Mouse (Mus musculus) midbrain, embryonic 15.5 days (tissue): ENCODE measurements around the gene Fermt2. TPM values are rescaled to one million over a fixed set of nuclear protein-coding genes. Genes with fewer than 3 reads are reported as not detected.
A peak's percentile ranks its signal among the peaks of the same experiment; 100 is the strongest.

Experiments used
- ATAC-seq: fragments of 200-750 bp; cut with Nextera tagmentation; replicated peaks from 2 replicates; pipeline ENCODE4 v1.8.0; 2017; ENCODE audit warnings: moderate TSS enrichment
- H3K27ac ChIP-seq: fragments of 300-500 bp; sonication (generic); 2 replicates; pipeline ENCODE4 v1.5.1; 2015; ENCODE audit warnings: mild to moderate bottlenecking, inconsistent platforms
- H3K27me3 ChIP-seq: fragments of 300-500 bp; sonication (generic); replicated peaks from 2 replicates; pipeline ENCODE4 v1.6.1; 2015; ENCODE audit warnings: inconsistent platforms
- H3K36me3 ChIP-seq: fragments of 300-500 bp; sonication (generic); replicated peaks from 2 replicates; pipeline ENCODE4 v1.6.1; 2015; ENCODE audit warnings: inconsistent platforms
- H3K4me1 ChIP-seq: fragments of 300-500 bp; sonication (generic); 2 replicates; pipeline ENCODE4 v1.6.1; 2015; ENCODE audit warnings: inconsistent platforms
- H3K4me2 ChIP-seq: fragments of 300-500 bp; sonication (generic); 2 replicates; pipeline ENCODE4 v1.6.1; 2015; ENCODE audit warnings: inconsistent platforms, mild to moderate bottlenecking, moderate library complexity
- H3K4me3 ChIP-seq: fragments of 300-500 bp; sonication (generic); 2 replicates; pipeline ENCODE4 v1.5.1; 2015; ENCODE audit warnings: mild to moderate bottlenecking, inconsistent platforms
- H3K9ac ChIP-seq: fragments of 300-500 bp; sonication (generic); 2 replicates; pipeline ENCODE4 v1.6.1; 2015; ENCODE audit warnings: mild to moderate bottlenecking, inconsistent platforms
- H3K9me3 ChIP-seq: fragments of 300-500 bp; sonication (generic); 2 replicates; pipeline ENCODE4 v1.6.1; 2016; ENCODE audit warnings: inconsistent platforms
- WGBS: fragments of 180-500 bp; shearing (Covaris S2); methylation state at CpG from one replicate; pipeline ENCODE4 v1.1.7; 2015; ENCODE audit warnings: mixed read lengths; 5-methylcytosine and 5-hydroxymethylcytosine counted together
- polyA plus RNA-seq: library from polyadenylated mRNA; unstranded; fragments of >200 nt; fragmentation: Nextera tagmentation; extraction: Ambion mirVana; gene quantifications from 2 replicates; pipeline ENCODE4 v1.2.1, GENCODE M21; 2015

The Fermt2 gene
- polyA plus RNA-seq, 1 experiment from 2014 or later, result 55.3 TPM

DNA sequence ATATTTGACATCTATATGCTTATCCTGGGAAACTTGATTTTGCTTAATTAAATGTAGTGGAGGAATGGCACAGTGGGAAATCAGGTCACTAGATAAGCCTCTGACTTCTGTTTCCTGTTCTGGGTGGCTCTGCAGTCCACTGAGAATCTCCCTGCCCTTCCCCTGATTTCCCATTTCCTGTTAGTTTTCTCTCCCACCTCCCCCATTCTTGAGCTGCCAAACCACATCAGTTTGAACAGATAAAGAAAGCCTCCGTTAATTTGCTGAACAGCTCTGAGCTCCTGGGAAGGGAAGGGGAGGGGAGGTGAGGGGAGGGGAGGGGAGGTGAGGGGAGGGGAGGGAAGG is 73.4 kb downstream of the Fermt2 start:
- H3K36me3 ChIP-seq, result peaks cover 8% of the 10 kb centered on the region; the same call in 1 of the 2 replicates
- H3K4me1 ChIP-seq, result peaks cover 17% of the 10 kb centered on the region
- 0% methylated on average over 1 of the region's 1 CpGs for WGBS
- H3K27me3 ChIP-seq, result no peaks in the 10 kb centered on the region
- H3K9me3 ChIP-seq, result no peaks in the 10 kb centered on the region
- peak overlapping the region; percentile 52; the same call in 1 of the 2 replicates for H3K27ac ChIP-seq
- no peak overlapping the region for H3K4me2 ChIP-seq
- H3K4me3 ChIP-seq, result no peak overlapping the region
- H3K9ac ChIP-seq, result no peak overlapping the region
- ATAC-seq, result peak; percentile 28; the same call in 1 of the 2 replicates

DNA sequence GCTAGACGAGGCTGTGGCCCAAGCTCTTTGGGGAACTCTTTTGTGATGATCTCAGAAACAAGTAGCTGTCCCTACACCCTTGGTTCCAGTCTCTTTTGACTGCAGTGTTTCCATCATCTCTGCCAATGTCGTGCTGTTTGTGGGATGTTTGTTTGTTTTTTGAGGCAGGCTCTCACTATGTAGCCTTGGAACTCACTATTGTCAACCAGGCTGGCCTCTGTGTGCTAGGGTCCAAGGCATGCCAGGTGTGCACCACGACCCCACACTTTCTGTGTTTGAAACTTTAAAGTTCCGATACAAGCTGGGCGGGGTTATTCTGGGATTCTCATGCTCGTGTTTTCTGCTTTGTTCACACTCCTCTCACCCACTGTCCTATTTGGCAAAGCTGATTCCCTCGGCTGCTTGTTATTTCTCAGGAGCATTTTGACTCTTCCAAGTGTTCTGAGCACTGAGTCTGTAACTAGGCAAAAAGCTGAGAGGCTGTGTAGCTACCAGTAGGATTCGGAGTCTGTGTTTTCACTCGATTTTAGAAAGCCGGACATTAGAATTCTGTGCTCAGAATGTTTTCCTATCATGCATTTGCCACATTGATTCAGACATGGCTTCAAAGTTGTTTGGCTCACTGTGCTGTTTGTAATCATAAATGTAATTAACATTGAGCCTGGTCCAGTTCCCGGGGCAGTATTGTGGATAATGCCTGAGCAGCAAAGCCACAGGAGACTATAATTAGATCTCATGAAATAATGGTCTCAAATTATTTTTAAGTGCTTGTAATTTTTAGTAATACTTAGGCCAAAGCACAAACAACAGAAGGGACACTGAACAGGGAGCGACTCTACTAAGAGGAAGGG is 74.0 kb downstream of the Fermt2 start:
- H3K9me3 ChIP-seq, result no peaks in the 10 kb centered on the region
- H3K9ac ChIP-seq, result no peak overlapping the region
- peak overlapping the region; percentile 52; the same call in 1 of the 2 replicates for H3K27ac ChIP-seq
- H3K36me3 ChIP-seq, result peaks cover 4% of the 10 kb centered on the region; the same call in 1 of the 2 replicates
- H3K4me2 ChIP-seq, result no peak overlapping the region
- H3K4me1 ChIP-seq, result peaks cover 17% of the 10 kb centered on the region
- WGBS, result 66% methylated on average over 12 of the region's 12 CpGs
- H3K27me3 ChIP-seq, result no peaks in the 10 kb centered on the region
- no peak overlapping the region for H3K4me3 ChIP-seq
- peak; percentile 4; the same call in 1 of the 2 replicates for ATAC-seq

DNA sequence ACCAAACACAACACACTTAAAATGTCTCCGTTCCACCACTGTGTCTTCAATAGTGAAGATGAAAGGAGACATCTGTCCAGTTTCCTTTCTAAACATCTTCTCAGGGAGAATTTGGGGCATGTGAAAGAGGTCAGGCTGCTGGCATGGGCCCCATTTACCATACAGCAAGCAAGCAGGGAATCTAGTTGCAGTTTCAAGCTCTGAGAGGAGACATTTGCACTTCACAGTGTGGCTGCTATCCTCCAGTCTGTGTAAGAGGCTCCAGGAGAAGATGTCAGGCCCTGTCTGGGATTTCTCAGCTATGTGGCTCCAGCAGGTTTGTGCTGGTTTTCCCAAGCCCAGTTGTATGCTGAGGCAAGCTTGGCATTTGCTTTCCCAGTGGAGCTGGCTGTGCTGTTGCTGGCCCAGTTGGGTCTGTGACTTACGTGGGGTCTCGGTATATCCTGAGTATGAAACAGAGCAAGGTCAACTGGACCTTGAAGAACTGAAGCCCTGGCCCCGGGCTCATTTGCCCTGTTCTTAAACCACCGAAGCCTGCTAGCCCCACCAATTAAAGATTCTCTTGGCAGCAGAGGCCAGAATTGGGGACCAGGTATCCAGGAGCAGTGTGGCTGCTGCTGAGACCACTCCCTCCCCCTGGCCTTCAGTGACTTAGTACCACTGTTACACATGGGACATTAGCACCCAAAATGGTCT is 76.2 kb downstream of the Fermt2 start:
- no peak for ATAC-seq
- no peak overlapping the region for H3K9ac ChIP-seq
- H3K9me3 ChIP-seq, result no peaks in the 10 kb centered on the region
- WGBS, result 77% methylated on average over 5 of the region's 5 CpGs
- H3K36me3 ChIP-seq, result no peaks in the 10 kb centered on the region
- H3K4me1 ChIP-seq, result peaks cover 17% of the 10 kb centered on the region
- no peak overlapping the region for H3K27ac ChIP-seq
- H3K4me2 ChIP-seq, result no peak overlapping the region
- no peaks in the 10 kb centered on the region for H3K27me3 ChIP-seq
- no peak overlapping the region for H3K4me3 ChIP-seq

DNA sequence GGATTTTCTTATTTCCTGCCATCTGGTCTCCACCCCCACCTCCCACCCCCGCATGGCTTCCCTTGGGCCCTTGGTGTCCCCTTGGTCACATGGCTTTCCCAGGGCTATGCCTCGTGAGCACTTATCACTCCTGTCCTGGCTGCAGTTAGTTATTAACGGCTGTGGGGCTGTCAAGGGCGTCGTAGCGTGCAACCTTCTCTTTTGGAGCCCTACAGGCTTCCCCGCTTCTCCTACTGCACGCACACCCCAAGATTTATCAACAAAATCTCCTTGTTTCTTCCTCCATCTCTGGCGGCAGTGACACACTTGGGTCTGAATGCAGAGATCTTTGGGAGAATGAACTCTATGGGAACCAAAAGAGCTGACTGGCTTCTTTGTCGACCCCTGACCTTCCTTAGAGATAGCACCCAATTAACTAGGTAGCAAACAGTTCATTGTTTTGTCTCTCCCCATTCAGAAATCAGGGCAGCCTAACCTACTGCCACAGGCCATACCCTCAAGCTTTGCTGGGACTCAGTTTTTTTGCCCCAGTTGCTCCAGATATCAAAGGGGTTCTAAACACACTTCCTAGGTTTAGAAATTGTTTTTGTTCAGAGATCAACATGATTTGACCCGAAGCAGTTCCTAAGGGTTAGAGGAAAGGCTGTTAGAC is 76.9 kb downstream of the Fermt2 start:
- Histone ChIP-seq H3K36me3 (no peaks in the 10 kb centered on the region), H3K4me1 (peaks cover 17% of the 10 kb centered on the region), H3K27me3 (no peaks in the 10 kb centered on the region), H3K9ac (no peak overlapping the region), H3K4me2 (no peak overlapping the region), H3K4me3 (no peak overlapping the region), H3K27ac (peak overlapping the region; percentile 48; the same call in 1 of the 2 replicates), H3K9me3 (no peaks in the 10 kb centered on the region)
- 44% methylated on average over 11 of the region's 11 CpGs for WGBS
- ATAC-seq, result no peak

DNA sequence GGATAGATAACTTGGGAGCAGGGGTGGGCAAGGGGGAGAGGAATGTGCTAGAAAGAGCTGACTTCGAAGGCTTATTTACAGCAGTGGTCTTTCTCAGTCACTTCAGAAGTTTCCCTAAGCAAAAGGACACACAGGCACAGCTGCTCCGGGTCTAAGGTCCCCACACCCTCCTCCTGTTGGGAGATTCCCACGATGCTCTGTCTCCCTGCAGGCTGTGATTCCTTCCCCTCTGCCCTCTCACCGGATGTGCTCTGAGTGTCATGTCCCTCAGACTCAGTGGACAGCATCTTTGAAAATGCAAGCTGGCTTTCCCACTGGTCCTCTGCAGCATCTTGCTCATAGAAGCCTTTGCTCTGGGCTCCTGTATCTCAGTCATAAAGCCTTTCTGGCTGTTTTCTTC is 77.8 kb downstream of the Fermt2 start:
- no peak for ATAC-seq
- H3K9me3 ChIP-seq, result no peaks in the 10 kb centered on the region
- H3K27me3 ChIP-seq, result no peaks in the 10 kb centered on the region
- peaks cover 17% of the 10 kb centered on the region for H3K4me1 ChIP-seq
- H3K36me3 ChIP-seq, result no peaks in the 10 kb centered on the region
- 54% methylated on average over 4 of the region's 4 CpGs for WGBS
- no peak overlapping the region for H3K4me3 ChIP-seq
- H3K27ac ChIP-seq, result no peak overlapping the region
- H3K9ac ChIP-seq, result no peak overlapping the region
- no peak overlapping the region for H3K4me2 ChIP-seq

DNA sequence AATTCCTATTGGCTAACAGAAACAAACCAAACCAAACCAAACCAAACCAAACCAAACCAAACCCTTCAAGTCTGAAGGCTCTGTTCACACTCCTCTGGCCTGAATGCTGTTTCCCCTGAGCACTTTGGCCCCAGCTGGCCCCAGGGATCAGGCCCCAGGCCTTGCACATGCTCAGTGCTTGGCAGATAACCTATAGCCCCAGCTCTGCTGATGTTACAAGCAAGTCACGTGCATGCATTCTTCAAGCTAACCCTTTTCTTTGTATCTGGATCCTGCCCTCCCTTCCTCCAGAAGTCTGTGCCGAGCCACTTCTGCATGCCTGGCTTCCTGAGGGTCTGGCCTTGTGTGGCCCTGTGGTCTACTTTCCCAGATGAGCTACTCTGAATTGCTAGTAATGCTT is 78.8 kb downstream of the Fermt2 start:
- H3K4me3 ChIP-seq, result no peak overlapping the region
- H3K9me3 ChIP-seq, result no peaks in the 10 kb centered on the region
- H3K36me3 ChIP-seq, result no peaks in the 10 kb centered on the region
- 26% methylated on average over 2 of the region's 2 CpGs for WGBS
- no peak overlapping the region for H3K27ac ChIP-seq
- no peak for ATAC-seq
- H3K27me3 ChIP-seq, result no peaks in the 10 kb centered on the region
- no peak overlapping the region for H3K4me2 ChIP-seq
- no peak overlapping the region for H3K9ac ChIP-seq
- H3K4me1 ChIP-seq, result peaks cover 9% of the 10 kb centered on the region

DNA sequence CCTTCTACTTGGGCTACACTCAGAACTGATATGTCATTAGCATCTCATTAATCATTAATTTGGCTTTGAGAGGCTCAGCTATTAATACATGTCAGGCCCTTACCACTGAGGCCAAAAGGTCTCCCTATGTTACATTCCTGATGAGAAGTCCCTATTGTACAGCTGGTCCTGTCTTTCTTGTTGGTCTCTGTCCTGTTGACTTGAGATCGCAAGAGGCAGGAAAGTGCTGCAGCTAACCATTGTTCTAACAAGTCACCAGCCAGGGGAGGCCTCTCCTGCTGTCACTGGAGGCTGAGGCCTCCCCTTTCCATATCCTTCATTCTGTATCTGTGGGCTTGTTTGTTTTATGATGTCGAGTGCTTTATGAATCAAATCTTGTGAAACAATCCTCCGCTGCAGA is 83.1 kb downstream of the Fermt2 start:
- H3K4me2 ChIP-seq, result no peak overlapping the region
- no peaks in the 10 kb centered on the region for H3K4me1 ChIP-seq
- no peaks in the 10 kb centered on the region for H3K27me3 ChIP-seq
- H3K4me3 ChIP-seq, result no peak overlapping the region
- WGBS, result 69% methylated on average over 3 of the region's 3 CpGs
- no peaks in the 10 kb centered on the region for H3K9me3 ChIP-seq
- no peak overlapping the region for H3K27ac ChIP-seq
- no peak for ATAC-seq
- H3K9ac ChIP-seq, result no peak overlapping the region
- H3K36me3 ChIP-seq, result no peaks in the 10 kb centered on the region

DNA sequence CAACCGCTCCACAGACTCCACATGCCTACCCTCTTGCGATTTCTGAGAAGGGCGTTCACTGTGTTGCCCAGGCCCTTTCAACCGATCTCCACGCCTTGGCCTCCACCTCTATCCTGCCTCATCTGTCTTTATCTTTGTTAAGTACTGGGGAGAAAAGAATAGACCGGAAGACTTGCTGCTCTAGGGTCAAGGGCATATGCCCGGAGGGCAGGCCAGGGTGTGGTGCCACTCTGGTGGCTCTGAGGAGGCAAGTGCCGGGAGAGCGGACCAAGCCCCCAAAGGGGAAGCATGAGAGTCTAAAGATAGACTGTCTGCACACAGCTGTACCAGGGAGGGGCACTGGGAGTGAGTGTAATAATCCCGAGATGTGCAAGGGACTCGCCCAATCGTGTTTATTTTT is 84.5 kb downstream of the Fermt2 start:
- Histone ChIP-seq H3K4me2 (no peak overlapping the region), H3K4me3 (no peak overlapping the region), H3K27me3 (no peaks in the 10 kb centered on the region), H3K36me3 (no peaks in the 10 kb centered on the region), H3K4me1 (no peaks in the 10 kb centered on the region), H3K27ac (no peak overlapping the region), H3K9me3 (no peaks in the 10 kb centered on the region), H3K9ac (no peak overlapping the region)
- ATAC-seq, result no peak; the same call in 1 of the 2 replicates
- WGBS, result 73% methylated on average over 12 of the region's 12 CpGs

DNA sequence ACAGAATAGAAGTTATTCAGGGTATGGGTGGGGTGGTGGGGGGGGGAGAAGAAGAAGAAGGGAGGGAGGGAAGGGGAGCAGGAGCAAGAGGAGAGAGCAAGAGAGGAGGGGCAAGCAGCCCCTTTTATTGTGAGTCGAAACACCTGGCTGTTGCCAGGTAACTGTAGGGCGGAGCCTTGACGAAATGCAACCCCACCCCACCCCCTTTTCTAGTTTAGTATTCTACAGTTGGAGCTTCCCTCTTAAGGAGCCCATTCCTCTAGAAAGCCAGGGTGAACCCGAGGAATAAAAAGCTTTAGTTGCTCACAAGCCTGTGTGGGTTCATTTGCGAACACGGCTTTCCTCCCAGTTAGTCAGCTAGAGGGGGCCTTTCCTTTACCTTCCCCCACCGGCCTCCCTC is 85.0 kb downstream of the Fermt2 start:
- no peak overlapping the region for H3K4me3 ChIP-seq
- ATAC-seq, result no peak
- H3K9ac ChIP-seq, result no peak overlapping the region
- H3K27me3 ChIP-seq, result no peaks in the 10 kb centered on the region
- no peaks in the 10 kb centered on the region for H3K9me3 ChIP-seq
- H3K4me1 ChIP-seq, result no peaks in the 10 kb centered on the region
- H3K4me2 ChIP-seq, result no peak overlapping the region
- H3K27ac ChIP-seq, result no peak overlapping the region
- no peaks in the 10 kb centered on the region for H3K36me3 ChIP-seq
- 60% methylated on average over 7 of the region's 7 CpGs for WGBS

DNA sequence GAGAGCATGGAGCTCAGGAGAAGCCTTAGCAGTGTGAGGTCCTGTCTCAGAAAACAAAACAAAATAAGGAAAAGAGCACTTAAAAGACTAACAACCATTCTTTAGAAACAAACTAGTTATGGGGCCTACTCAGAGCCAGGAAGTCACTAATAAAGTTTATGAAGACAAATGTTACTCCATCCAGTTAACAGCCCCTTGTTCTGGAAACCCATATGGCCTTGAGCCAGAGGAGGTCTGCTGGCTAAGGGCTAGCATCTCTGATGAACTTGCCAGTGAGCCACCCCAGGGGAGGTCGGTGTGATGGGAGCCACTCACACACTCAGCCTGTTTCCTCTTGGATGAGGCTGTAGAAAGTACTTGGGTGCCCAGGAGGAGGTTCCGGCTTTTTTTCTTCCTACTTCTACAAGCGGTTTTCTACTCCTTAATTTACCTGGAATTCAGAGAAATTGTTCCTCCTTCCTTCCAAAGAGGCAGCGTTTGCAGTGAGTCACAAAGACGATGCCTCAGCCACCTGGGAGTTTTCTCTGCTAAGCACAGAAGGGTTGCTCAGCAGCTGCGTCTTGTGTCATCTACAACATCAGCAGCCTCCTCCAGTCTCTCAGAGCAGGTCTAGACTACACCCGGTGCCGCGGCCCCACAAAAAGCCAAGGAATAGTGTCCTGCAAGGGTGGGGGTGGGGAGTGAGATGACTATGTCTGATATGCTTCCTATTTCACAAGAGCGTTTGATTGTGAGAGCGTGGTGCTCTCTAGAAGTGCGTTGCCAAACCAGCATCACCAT is 86.9 kb downstream of the Fermt2 start:
- H3K36me3 ChIP-seq, result no peaks in the 10 kb centered on the region
- no peak overlapping the region for H3K9ac ChIP-seq
- no peaks in the 10 kb centered on the region for H3K4me1 ChIP-seq
- H3K27ac ChIP-seq, result no peak overlapping the region
- no peak overlapping the region for H3K4me3 ChIP-seq
- H3K9me3 ChIP-seq, result no peaks in the 10 kb centered on the region
- WGBS, result 77% methylated on average over 12 of the region's 12 CpGs
- ATAC-seq, result no peak
- no peak overlapping the region for H3K4me2 ChIP-seq
- H3K27me3 ChIP-seq, result no peaks in the 10 kb centered on the region

DNA sequence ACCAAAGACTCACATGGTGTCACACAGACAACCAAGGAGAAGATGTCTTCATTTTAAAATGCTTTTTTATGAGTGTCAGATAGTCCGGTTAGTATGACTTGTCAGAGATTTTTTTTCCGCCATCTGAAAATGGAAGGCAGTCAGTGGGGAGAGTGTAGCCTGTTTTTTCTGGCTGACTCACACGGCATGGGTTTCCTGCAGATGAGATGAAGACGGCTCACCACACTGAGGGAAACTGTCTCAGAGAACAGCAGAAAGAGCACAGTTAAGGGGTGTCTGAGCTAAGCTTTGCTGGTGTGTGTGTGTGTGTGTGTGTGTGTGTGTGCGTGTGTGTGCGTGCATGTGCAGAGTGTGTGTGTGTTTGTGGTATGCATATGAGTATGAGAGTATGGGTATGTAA is 88.6 kb downstream of the Fermt2 start:
- H3K9ac ChIP-seq, result no peak overlapping the region
- H3K27ac ChIP-seq, result no peak overlapping the region
- no peak overlapping the region for H3K4me2 ChIP-seq
- no peaks in the 10 kb centered on the region for H3K9me3 ChIP-seq
- no peaks in the 10 kb centered on the region for H3K27me3 ChIP-seq
- H3K4me3 ChIP-seq, result no peak overlapping the region
- H3K4me1 ChIP-seq, result no peaks in the 10 kb centered on the region
- WGBS, result 70% methylated on average over 6 of the region's 6 CpGs
- H3K36me3 ChIP-seq, result no peaks in the 10 kb centered on the region
- 0 out of 2 replicates have a peak, but pooled peaks have one; percentile 51 for ATAC-seq

DNA sequence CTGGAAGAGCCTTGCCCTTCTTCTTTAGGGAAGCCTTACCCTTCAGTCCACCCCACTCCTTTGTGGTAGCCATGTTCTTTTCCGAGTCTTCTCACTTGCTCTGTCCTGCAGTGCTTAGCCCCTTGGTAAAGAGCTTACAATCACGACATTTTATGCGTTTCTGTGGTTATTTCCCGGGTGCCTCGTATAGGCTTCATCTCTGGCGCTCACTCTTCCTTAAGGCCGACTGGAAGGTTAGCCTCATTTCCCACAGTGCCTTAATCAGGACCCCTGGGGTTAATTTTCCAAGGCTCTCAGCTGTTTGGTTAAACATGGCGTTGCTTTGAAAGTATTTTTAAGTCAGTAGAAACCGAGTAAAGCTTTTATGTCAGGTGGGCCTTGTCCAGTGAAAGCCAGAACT is 90.5 kb downstream of the Fermt2 start:
- no peaks in the 10 kb centered on the region for H3K9me3 ChIP-seq
- no peak overlapping the region for H3K4me3 ChIP-seq
- H3K27ac ChIP-seq, result no peak overlapping the region
- H3K36me3 ChIP-seq, result no peaks in the 10 kb centered on the region
- 63% methylated on average over 9 of the region's 9 CpGs for WGBS
- no peak overlapping the region for H3K4me2 ChIP-seq
- H3K27me3 ChIP-seq, result no peaks in the 10 kb centered on the region
- H3K9ac ChIP-seq, result no peak overlapping the region
- no peaks in the 10 kb centered on the region for H3K4me1 ChIP-seq
- no peak for ATAC-seq
